Mouse (Mus musculus) lung, embryonic 16.5 days (tissue): ENCODE data around the gene Zkscan14. TPM values are rescaled to one million over a fixed set of nuclear protein-coding genes. Genes with fewer than 3 reads are reported as not detected.

Experiments used
- ATAC-seq: fragments of 200-750 bp; cut with Nextera tagmentation; 2 replicates; pipeline ENCODE4 v1.8.0; 2017; ENCODE audit warnings: low read depth, mild to moderate bottlenecking, moderate library complexity
- H3K27ac ChIP-seq: fragments of 300-500 bp; sonication (generic); 2 replicates; pipeline ENCODE4 v1.5.1; 2014; ENCODE audit warnings: mild to moderate bottlenecking, control low read depth, low read length
- H3K27me3 ChIP-seq: fragments of 300-500 bp; sonication (generic); 2 replicates; pipeline ENCODE4 v1.6.1; 2014; ENCODE audit warnings: low read depth, low read length, mixed read lengths; ENCODE audit not compliant: control insufficient read depth, insufficient read depth
- H3K36me3 ChIP-seq: fragments of 300-500 bp; sonication (generic); 2 replicates; pipeline ENCODE4 v1.6.1; 2014; ENCODE audit warnings: low read length; ENCODE audit not compliant: control insufficient read depth, insufficient read depth
- H3K4me1 ChIP-seq: fragments of 300-500 bp; sonication (generic); replicated peaks from 2 replicates; pipeline ENCODE4 v1.6.1; 2014; ENCODE audit warnings: low read length, mixed read lengths; ENCODE audit not compliant: control insufficient read depth, insufficient read depth
- H3K4me2 ChIP-seq: fragments of 300-500 bp; sonication (generic); 2 replicates; pipeline ENCODE4 v1.6.1; 2014; ENCODE audit warnings: low read depth, low read length, control low read depth
- H3K4me3 ChIP-seq: fragments of 300-500 bp; sonication (generic); 2 replicates; pipeline ENCODE4 v1.5.1; 2014; ENCODE audit warnings: mild to moderate bottlenecking, low read length, control low read depth
- H3K9ac ChIP-seq: fragments of 300-500 bp; sonication (generic); 2 replicates; pipeline ENCODE4 v1.6.1; 2014; ENCODE audit warnings: low read length, control low read depth
- H3K9me3 ChIP-seq: fragments of 300-500 bp; sonication (generic); 2 replicates; pipeline ENCODE4 v1.6.1; 2016; ENCODE audit warnings: low read length; ENCODE audit not compliant: control insufficient read depth
- WGBS: fragments of 180-500 bp; shearing (Covaris S2); extraction: QIAGEN DNeasy Blood & Tissue Kit; methylation state at CpG from one replicate; pipeline ENCODE4 v1.1.7; 2014; 5-methylcytosine and 5-hydroxymethylcytosine counted together
- polyA plus RNA-seq: library from polyadenylated mRNA; unstranded; fragments of >200 nt; fragmentation: Nextera tagmentation; extraction: Ambion mirVana; gene quantifications from 2 replicates; pipeline ENCODE4 v1.2.1, GENCODE M21; 2015

Zkscan14 gene
- polyA plus RNA-seq, 1 experiment from 2014 or later: 9.4 TPM

DNA sequence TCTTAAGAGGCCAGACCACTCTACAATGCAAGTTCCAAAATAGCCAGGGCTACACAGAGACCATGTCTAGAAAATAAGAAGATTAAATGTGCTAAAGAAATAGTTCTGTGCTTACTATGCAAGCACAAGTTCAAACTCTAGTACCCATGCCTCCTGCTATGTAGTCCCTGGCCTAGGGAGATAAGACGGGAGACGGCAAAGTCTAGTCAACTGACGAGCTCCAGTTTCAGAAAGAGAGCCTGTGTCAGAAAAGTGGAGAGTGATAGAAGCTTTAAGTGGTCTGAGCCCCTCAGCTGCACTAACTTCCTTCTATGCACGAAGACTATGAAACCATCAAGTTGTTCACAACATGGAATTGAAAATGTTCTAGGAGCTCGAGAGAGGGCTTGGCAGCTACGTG lies 52.4 kb downstream of the Zkscan14 start:
- Histone ChIP-seq H3K9ac (no peak overlapping the region), H3K4me1 (no peaks in the 10 kb centered on the region), H3K4me3 (no peak overlapping the region), H3K36me3 (peaks cover 46% of the 10 kb centered on the region), H3K27ac (no peak overlapping the region), H3K27me3 (no peaks in the 10 kb centered on the region), H3K4me2 (no peak overlapping the region), H3K9me3 (no peaks in the 10 kb centered on the region)
- 83% methylated on average over 6 of the region's 6 CpGs for WGBS
- no peak for ATAC-seq

DNA sequence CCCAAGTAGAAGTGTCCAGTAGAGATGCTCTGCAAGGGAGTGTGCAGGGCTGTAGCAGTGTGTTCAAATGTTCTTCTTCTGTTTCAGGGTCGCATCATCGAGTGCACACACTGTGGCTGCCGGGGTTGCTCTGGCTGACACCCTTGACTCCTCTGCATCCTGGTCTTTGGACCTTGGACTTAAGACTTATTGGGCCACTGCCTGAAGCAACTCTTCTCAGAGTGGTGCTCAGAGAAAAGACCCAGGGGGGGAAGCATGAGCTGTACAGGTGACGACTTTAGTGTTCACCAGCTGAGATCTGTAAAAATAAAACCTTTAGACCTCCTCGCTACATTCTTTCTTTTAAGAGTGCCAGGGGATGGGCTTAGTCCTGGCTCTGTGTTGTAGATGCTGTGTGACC lies 53.9 kb downstream of the Zkscan14 start:
- Histone ChIP-seq H3K27me3 (no peaks in the 10 kb centered on the region), H3K4me1 (no peaks in the 10 kb centered on the region), H3K9me3 (no peaks in the 10 kb centered on the region), H3K9ac (no peak overlapping the region), H3K36me3 (peaks cover 51% of the 10 kb centered on the region), H3K4me2 (no peak overlapping the region), H3K4me3 (no peak overlapping the region), H3K27ac (no peak overlapping the region)
- 89% methylated on average over 5 of the region's 5 CpGs for WGBS
- ATAC-seq: no peak

Other genes starting within 250 kb of the Zkscan14 start
- gene Smurf1, start 236.0 kb downstream of the Zkscan14 start, polyA plus RNA-seq: 9.5 and 15.6 TPM in 2 replicates
- 0.25 TPM in 1 of 2 replicates, not detected in the other for gene Gm4871, start 169.1 kb downstream of the Zkscan14 start, polyA plus RNA-seq
- 0.23 TPM in 1 of 2 replicates, not detected in the other for gene 1700018F24Rik, start 158.9 kb downstream of the Zkscan14 start, polyA plus RNA-seq
- gene Arpc1a, start 118.0 kb downstream of the Zkscan14 start, polyA plus RNA-seq: 146 and 150 TPM in 2 replicates
- not detected in 2 replicates for gene Kpna7, start 117.8 kb downstream of the Zkscan14 start, polyA plus RNA-seq
- gene Arpc1b, start 87.7 kb downstream of the Zkscan14 start, polyA plus RNA-seq: 379 and 391 TPM in 2 replicates
- 78.0 and 94.0 TPM in 2 replicates for gene Pdap1, start 61.6 kb downstream of the Zkscan14 start, polyA plus RNA-seq
- 178 and 181 TPM in 2 replicates for gene Bud31, start 61.5 kb downstream of the Zkscan14 start, polyA plus RNA-seq
- 15.7 and 15.9 TPM in 2 replicates for gene Ptcd1, start 34.8 kb downstream of the Zkscan14 start, polyA plus RNA-seq
- gene Cpsf4, start 34.7 kb downstream of the Zkscan14 start, polyA plus RNA-seq: 49.1 and 50.4 TPM in 2 replicates
- gene Atp5j2, start 9.8 kb downstream of the Zkscan14 start, polyA plus RNA-seq: 672 and 734 TPM in 2 replicates
- gene Zkscan5, start 2.7 kb upstream of the Zkscan14 start, polyA plus RNA-seq: 12.0 and 12.4 TPM in 2 replicates
- 33.9 and 36.5 TPM in 2 replicates for gene Zfp655, start 29.8 kb upstream of the Zkscan14 start, polyA plus RNA-seq
- 0.15 and 0.57 TPM in 2 replicates for gene Zscan25, start 78.6 kb upstream of the Zkscan14 start, polyA plus RNA-seq
- not detected in 2 replicates for gene Cyp3a57, start 143.4 kb upstream of the Zkscan14 start, polyA plus RNA-seq